Mouse (Mus musculus): ENCODE results near the gene Ssh1.

DNA sequence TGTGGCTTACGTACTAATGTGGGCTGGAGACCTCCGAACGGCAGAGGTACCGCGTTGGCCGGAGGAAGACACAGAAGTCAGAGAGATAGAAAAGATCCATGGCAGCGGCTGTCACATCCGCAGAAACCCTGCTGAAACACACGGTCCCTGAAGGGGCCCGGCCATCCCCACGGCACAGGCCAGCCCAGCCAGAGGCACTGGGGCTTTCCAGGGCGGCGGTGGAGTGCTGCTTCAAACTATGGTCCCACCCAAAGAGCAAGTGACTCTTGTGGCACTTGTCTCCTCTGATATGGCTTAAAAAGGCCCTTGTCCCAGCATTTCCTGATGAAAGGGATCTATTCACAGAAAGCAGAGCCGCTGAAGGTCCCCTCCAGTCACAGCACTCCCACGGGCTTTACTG is 19.1 kb downstream of the Ssh1 start:
- TF ChIP-seq CTCF (IDR thresholded peaks at IDR 0.05; ENCODE audit: low read depth): no peak
- TF ChIP-seq EP300 (IDR thresholded peaks at IDR 0.05; ENCODE audit: low read depth): no peak

Data from liver, postnatal 0 days (tissue).